Mouse (Mus musculus) gastrocnemius, postnatal 10 days (tissue): Measurements from ENCODE around the gene Gpr39. TPM values are rescaled to one million over a fixed set of nuclear protein-coding genes. Genes with fewer than 3 reads are reported as not detected.

ENCODE experiments used
- DNase-seq: peaks from one replicate; pipeline ENCODE4 v3.0.0; 2021; ENCODE audit warnings: mixed read lengths
- total RNA-seq, 2 experiments: library from RNA; stranded (reverse); gene quantifications; 2 replicates each; pipeline ENCODE4 v1.2.3; 2021

Gene Gpr39
- total RNA-seq, 2 experiments from 2014 or later: 0.14 to 0.34 TPM

- DNase-seq: no peak
These were observed 17.5 kb downstream of the Gpr39 start for GRCm38 (mm10) chr1:125694338-125694737.

- DNase-seq: no peak
These were observed 24.4 kb downstream of the Gpr39 start for GRCm38 (mm10) chr1:125701101-125701590.

- DNase-seq: no peak
These were observed 25.0 kb downstream of the Gpr39 start for GRCm38 (mm10) chr1:125701773-125702172.

GRCm38 (mm10) chr1:125702326-125702725 lies 25.5 kb downstream of the Gpr39 start:
- DNase-seq: no peak

- no peak for DNase-seq
These were observed 28.6 kb downstream of the Gpr39 start for GRCm38 (mm10) chr1:125705412-125705811.

- no peak for DNase-seq
These were observed 38.5 kb downstream of the Gpr39 start for GRCm38 (mm10) chr1:125715286-125715685.

- no peak for DNase-seq
These were observed 39.4 kb downstream of the Gpr39 start for GRCm38 (mm10) chr1:125716241-125716640.

- peak; percentile 15 for DNase-seq
These were observed 41.1 kb downstream of the Gpr39 start for GRCm38 (mm10) chr1:125717906-125718305.

- no peak for DNase-seq
These were observed 42.3 kb downstream of the Gpr39 start for GRCm38 (mm10) chr1:125719127-125719526.

- DNase-seq: no peak
These were observed 44.4 kb downstream of the Gpr39 start for GRCm38 (mm10) chr1:125721104-125721758.

- DNase-seq: no peak
These were observed 47.5 kb downstream of the Gpr39 start for GRCm38 (mm10) chr1:125724304-125724703.

- no peak for DNase-seq
These were observed 52.3 kb downstream of the Gpr39 start for GRCm38 (mm10) chr1:125729025-125729565.

GRCm38 (mm10) chr1:125729731-125730536 lies 53.1 kb downstream of the Gpr39 start:
- no peak for DNase-seq

GRCm38 (mm10) chr1:125730537-125730880 lies 53.7 kb downstream of the Gpr39 start:
- DNase-seq: no peak

- no peak for DNase-seq
These were observed 55.1 kb downstream of the Gpr39 start for GRCm38 (mm10) chr1:125731854-125732253.

- DNase-seq: no peak
These were observed 68.0 kb downstream of the Gpr39 start for GRCm38 (mm10) chr1:125744766-125745165.

- DNase-seq: no peak
These were observed 78.7 kb downstream of the Gpr39 start for GRCm38 (mm10) chr1:125755335-125755996.

- DNase-seq: peak; percentile 65
These were observed 83.3 kb downstream of the Gpr39 start for GRCm38 (mm10) chr1:125759972-125760695.

GRCm38 (mm10) chr1:125760696-125761025 lies 83.9 kb downstream of the Gpr39 start:
- DNase-seq: peak; percentile 4

GRCm38 (mm10) chr1:125762076-125762475 lies 85.3 kb downstream of the Gpr39 start:
- DNase-seq: no peak

GRCm38 (mm10) chr1:125789804-125790203 lies 113.0 kb downstream of the Gpr39 start:
- DNase-seq: peak; percentile 70

- no peak for DNase-seq
These were observed 123.7 kb downstream of the Gpr39 start for GRCm38 (mm10) chr1:125800506-125800905.
